Mouse (Mus musculus) myocyte (in vitro differentiated cells): ENCODE data around the gene Csnk1e.

ENCODE experiments used
- CEBPB ChIP-seq: IDR thresholded peaks from 2 replicates; pipeline ENCODE4 v1.6.1; 2011; ENCODE audit warnings: mild to moderate bottlenecking, moderate library complexity; ENCODE audit not compliant: poor library complexity, insufficient read depth, severe bottlenecking
- E2F4 ChIP-seq: IDR thresholded peaks from one replicate; pipeline ENCODE4 v1.6.1; 2011; ENCODE audit warnings: mild to moderate bottlenecking, control low read depth, moderate library complexity; ENCODE audit not compliant: insufficient read depth
- MAX ChIP-seq: IDR thresholded peaks from one replicate; pipeline ENCODE4 v1.6.1; 2011; ENCODE audit warnings: low read depth, mild to moderate bottlenecking, control low read depth
- MYOD1 ChIP-seq, 3 experiments: IDR thresholded peaks; one replicate each; pipeline ENCODE4 v1.6.1; 2011; ENCODE audit warnings: control low read depth in 2 of 3, low read depth in 2 of 3, mild to moderate bottlenecking in 2 of 3, moderate library complexity in 1 of 3; ENCODE audit not compliant: insufficient read length in 2 of 3, control insufficient read depth in 1 of 3
- MYOG ChIP-seq, 3 experiments: IDR thresholded peaks; one replicate each; pipeline ENCODE4 v1.6.1; 2011; ENCODE audit warnings: control low read depth in 2 of 3, low read depth in 2 of 3, mild to moderate bottlenecking in 2 of 3; ENCODE audit not compliant: insufficient read length in 2 of 3, control insufficient read depth in 1 of 3, insufficient read depth in 1 of 3
- POLR2A ChIP-seq: IDR thresholded peaks from one replicate; pipeline ENCODE4 v1.6.1; 2011; ENCODE audit warnings: low read depth, mild to moderate bottlenecking, control low read depth, moderate library complexity; ENCODE audit not compliant: insufficient read length
- POLR2AphosphoS2 ChIP-seq: IDR thresholded peaks from one replicate; pipeline ENCODE4 v1.6.1; 2011; ENCODE audit warnings: low read depth, control low read depth; ENCODE audit not compliant: insufficient read length
- REST ChIP-seq: IDR thresholded peaks from one replicate; pipeline ENCODE4 v1.6.1; 2011; ENCODE audit warnings: mild to moderate bottlenecking, control low read depth, moderate library complexity; ENCODE audit not compliant: insufficient read depth, insufficient read length
- TCF12 ChIP-seq: IDR thresholded peaks from one replicate; pipeline ENCODE4 v1.6.1; 2011; ENCODE audit warnings: mild to moderate bottlenecking, control low read depth; ENCODE audit not compliant: poor library complexity, insufficient read depth, severe bottlenecking
- TCF3 ChIP-seq: IDR thresholded peaks from one replicate; pipeline ENCODE4 v1.6.1; 2011; ENCODE audit warnings: low read depth, control low read depth; ENCODE audit not compliant: insufficient read length
- USF1 ChIP-seq: IDR thresholded peaks from one replicate; pipeline ENCODE4 v1.6.1; 2011; ENCODE audit warnings: low read depth, mild to moderate bottlenecking, control low read depth, moderate library complexity

GRCm38 (mm10) chr15:79399231-79400052, 55.9 kb downstream of the Csnk1e start:
- no peak for TF ChIP-seq MYOG (IDR thresholded peaks at IDR 0.05; ENCODE audit: control insufficient read depth in 1 of 3, insufficient read depth in 1 of 3, insufficient read length in 2 of 3, low read depth in 2 of 3)
- TF ChIP-seq POLR2A, result no peak
- no peak for TF ChIP-seq TCF12
- no peak for TF ChIP-seq MYOD1 (IDR thresholded peaks at IDR 0.05; ENCODE audit: control insufficient read depth in 1 of 3, insufficient read length in 2 of 3, low read depth in 2 of 3)
- no peak for TF ChIP-seq POLR2AphosphoS2
- no peak for TF ChIP-seq USF1
- TF ChIP-seq MAX, result no peak
- TF ChIP-seq CEBPB, result no peak
- no peak for TF ChIP-seq REST
- no peak for TF ChIP-seq E2F4
- TF ChIP-seq TCF3, result no peak
